Comparison of ENCODE assay signal across 8 mouse cellular contexts in genomic region chr3:88914384-88914810, GRCm38 (mm10). TPM values are rescaled to one million over a fixed set of nuclear protein-coding genes. Genes with fewer than 3 reads are reported as not detected.
A peak's percentile ranks its signal among the peaks of the same experiment; 100 is the strongest.
DNase-seq lines count a peak whose midpoint lies in the region; ATAC-seq and TF ChIP-seq lines count a peak whose summit lies in the region.

No protein-coding gene starts in this region.

- TF ChIP-seq POLR2A in bone marrow macrophage, adult 2 months (IDR thresholded peaks at IDR 0.05; ENCODE audit: borderline replicate concordance, low read depth, low read length) = no peak

- peak overlapping the region; percentile 94 for H3K27ac ChIP-seq in heart, embryonic 13.5 days (replicated peaks)
- H3K27ac ChIP-seq in bone marrow macrophage, adult 2 months (ENCODE audit: insufficient read depth, low read depth, low read length) = peak overlapping the region; percentile 70
- peak overlapping the region; percentile 74 for H3K27ac ChIP-seq in hindbrain, embryonic 14.5 days
- peak overlapping the region; percentile 90 for H3K27ac ChIP-seq in midbrain, embryonic 13.5 days

- no peaks in the 10 kb centered on the region for H3K27me3 ChIP-seq in heart, embryonic 13.5 days (replicated peaks)
- no peaks in the 10 kb centered on the region for H3K27me3 ChIP-seq in hindbrain, embryonic 14.5 days (ENCODE audit: control insufficient read depth, insufficient read depth, low read length)
- H3K27me3 ChIP-seq in midbrain, embryonic 13.5 days = no peaks in the 10 kb centered on the region

- H3K36me3 ChIP-seq in heart, embryonic 13.5 days = peaks cover 36% of the 10 kb centered on the region
- H3K36me3 ChIP-seq in hindbrain, embryonic 14.5 days (replicated peaks; ENCODE audit: control insufficient read depth, insufficient read depth) = peaks cover 31% of the 10 kb centered on the region
- peaks cover 30% of the 10 kb centered on the region for H3K36me3 ChIP-seq in midbrain, embryonic 13.5 days

- H3K4me3 ChIP-seq in heart, embryonic 13.5 days = peak overlapping the region; percentile 83
- H3K4me3 ChIP-seq in bone marrow macrophage, adult 2 months (ENCODE audit: insufficient read depth, low read length) = peak overlapping the region; percentile 78
- H3K4me3 ChIP-seq in hindbrain, embryonic 14.5 days (replicated peaks; ENCODE audit: low read length) = peak overlapping the region; percentile 65
- peak overlapping the region; percentile 57 for H3K4me3 ChIP-seq in midbrain, embryonic 13.5 days (replicated peaks)

- H3K9ac ChIP-seq in heart, embryonic 13.5 days = peak overlapping the region; percentile 86
- H3K9ac ChIP-seq in hindbrain, embryonic 14.5 days = peak overlapping the region; percentile 74
- H3K9ac ChIP-seq in midbrain, embryonic 13.5 days (replicated peaks) = peak overlapping the region; percentile 83

- TF ChIP-seq CTCF in bone marrow macrophage, adult 2 months (IDR thresholded peaks at IDR 0.05; ENCODE audit: low read depth, low read length) = no peak

- DNase-seq in heart, postnatal 25 days (ENCODE audit: low spot score) = no peak
- no peak for DNase-seq in hindbrain, embryonic 14.5 days (ENCODE audit: low spot score)
- no peak for DNase-seq in urinary bladder, adult 18-20 months (ENCODE audit: low spot score in 2 of 2)
- no peak for DNase-seq in c-Kit-positive CD71-positive TER-119-positive erythroid progenitor cells, embryonic 14.5 days (ENCODE audit: low spot score)
- DNase-seq in layer of hippocampus, adult 11-12 months (ENCODE audit: low spot score) = no peak

- no peaks in the 10 kb centered on the region for H3K9me3 ChIP-seq in heart, embryonic 13.5 days
- H3K9me3 ChIP-seq in hindbrain, embryonic 14.5 days (ENCODE audit: control insufficient read depth, low read length) = no peaks in the 10 kb centered on the region
- H3K9me3 ChIP-seq in midbrain, embryonic 13.5 days = no peaks in the 10 kb centered on the region

- WGBS in heart, embryonic 13.5 days = 28% methylated on average over 8 of the region's 8 CpGs
- 29% methylated on average over 8 of the region's 8 CpGs for WGBS in hindbrain, embryonic 14.5 days
- WGBS in midbrain, embryonic 13.5 days = 31% methylated on average over 8 of the region's 8 CpGs

- intact Hi-C loops in heart, postnatal 25 days (cut with DNase I) = no loop called here

- peak overlapping the region; percentile 82 for H3K4me2 ChIP-seq in heart, embryonic 13.5 days
- H3K4me2 ChIP-seq in hindbrain, embryonic 14.5 days (replicated peaks) = peak overlapping the region; percentile 62
- H3K4me2 ChIP-seq in midbrain, embryonic 13.5 days (replicated peaks) = peak overlapping the region; percentile 79

- H3K4me1 ChIP-seq in heart, embryonic 13.5 days = peaks cover 15% of the 10 kb centered on the region
- peaks cover 5% of the 10 kb centered on the region; the same call in 1 of the 2 replicates for H3K4me1 ChIP-seq in bone marrow macrophage, adult 2 months (ENCODE audit: control insufficient read depth, insufficient read depth, low read length)
- H3K4me1 ChIP-seq in hindbrain, embryonic 14.5 days (replicated peaks; ENCODE audit: control insufficient read depth, insufficient read depth, low read length) = peaks cover 7% of the 10 kb centered on the region
- H3K4me1 ChIP-seq in midbrain, embryonic 13.5 days (replicated peaks) = peaks cover 20% of the 10 kb centered on the region

- no peak for ATAC-seq in heart, embryonic 13.5 days (ENCODE audit: extremely low read depth, insufficient number of reproducible peaks, low FRiP score, low TSS enrichment)
- no peak for ATAC-seq in hindbrain, embryonic 14.5 days (ENCODE audit: low FRiP score)
- 0 out of 2 replicates have a peak, but pooled peaks have one; percentile 7 for ATAC-seq in midbrain, embryonic 13.5 days

RNA-seq across cellular contexts. Expression of gene Msto1, which starts 0.6 kb away (rescaled TPM):
- polyA plus RNA-seq in heart, embryonic 13.5 days (2015; fragmentation: Nextera tagmentation; extraction: Ambion mirVana) = 48.6 and 52.3 TPM in 2 replicates
- total RNA-seq in heart, postnatal 25 days (2021) = 10 to 100 TPM; 14.3 to 14.7 TPM
- polyA plus RNA-seq in bone marrow macrophage, adult 2 months (2012; ENCODE audit: insufficient read depth, insufficient read length, missing spikeins) = 10.1 and 11.8 TPM in 2 replicates
- 49.4 and 50.1 TPM in 2 replicates for polyA plus RNA-seq in hindbrain, embryonic 14.5 days (2014; fragmentation: Nextera tagmentation; extraction: Ambion mirVana)
- polyA plus RNA-seq in midbrain, embryonic 13.5 days (2015; fragmentation: Nextera tagmentation; extraction: Ambion mirVana) = 44.7 and 50.8 TPM in 2 replicates

RNA-seq across cellular contexts. Expression of gene Ash1l, which starts 36.0 kb away (rescaled TPM):
- polyA plus RNA-seq in heart, embryonic 13.5 days (2015; fragmentation: Nextera tagmentation; extraction: Ambion mirVana) = 12.4 and 12.8 TPM in 2 replicates
- total RNA-seq in heart, postnatal 25 days (2021) = 10 to 100 TPM; 32.0 to 37.0 TPM
- polyA plus RNA-seq in bone marrow macrophage, adult 2 months (2012; ENCODE audit: insufficient read depth, insufficient read length, missing spikeins) = 21.6 and 23.1 TPM in 2 replicates
- 20.0 and 21.4 TPM in 2 replicates for polyA plus RNA-seq in hindbrain, embryonic 14.5 days (2014; fragmentation: Nextera tagmentation; extraction: Ambion mirVana)
- 22.2 and 23.0 TPM in 2 replicates for polyA plus RNA-seq in midbrain, embryonic 13.5 days (2015; fragmentation: Nextera tagmentation; extraction: Ambion mirVana)

RNA-seq across cellular contexts. Expression of gene Dap3, which starts 36.6 kb away (rescaled TPM):
- polyA plus RNA-seq in heart, embryonic 13.5 days (2015; fragmentation: Nextera tagmentation; extraction: Ambion mirVana) = 125 and 132 TPM in 2 replicates
- 100 to 1,000 TPM; 138 to 145 TPM for total RNA-seq in heart, postnatal 25 days (2021)
- 62.1 and 64.9 TPM in 2 replicates for polyA plus RNA-seq in bone marrow macrophage, adult 2 months (2012; ENCODE audit: insufficient read depth, insufficient read length, missing spikeins)
- polyA plus RNA-seq in hindbrain, embryonic 14.5 days (2014; fragmentation: Nextera tagmentation; extraction: Ambion mirVana) = 120 and 125 TPM in 2 replicates
- 128 and 131 TPM in 2 replicates for polyA plus RNA-seq in midbrain, embryonic 13.5 days (2015; fragmentation: Nextera tagmentation; extraction: Ambion mirVana)
